Mouse (Mus musculus) liver, embryonic 11.5 days (tissue): ENCODE data around the gene Ankrd61. TPM values are rescaled to one million over a fixed set of nuclear protein-coding genes. Genes with fewer than 3 reads are reported as not detected.

Source experiments
- ATAC-seq: fragments of 200-750 bp; cut with Nextera tagmentation; replicated peaks from 2 replicates; pipeline ENCODE4 v1.8.0; 2017; ENCODE audit warnings: moderate number of reproducible peaks, mild to moderate bottlenecking, moderate TSS enrichment, moderate library complexity; ENCODE audit not compliant: low FRiP score
- DNase-seq: peaks from one replicate; pipeline ENCODE4 v3.0.0-alpha.2; 2017; ENCODE audit warnings: low spot score
- H3K27ac ChIP-seq: fragments of 300-500 bp; sonication (generic); 2 replicates; pipeline ENCODE4 v1.5.1; 2014; ENCODE audit warnings: mild to moderate bottlenecking, low read depth, low read length, control low read depth
- H3K27me3 ChIP-seq: fragments of 300-500 bp; sonication (generic); replicated peaks from 2 replicates; pipeline ENCODE4 v1.6.1; 2014; ENCODE audit warnings: low read length, mixed read lengths; ENCODE audit not compliant: control insufficient read depth, insufficient read depth
- H3K36me3 ChIP-seq: fragments of 300-500 bp; sonication (generic); 2 replicates; pipeline ENCODE4 v1.6.1; 2014; ENCODE audit warnings: mild to moderate bottlenecking, low read length, moderate library complexity, mixed read lengths; ENCODE audit not compliant: control insufficient read depth, insufficient read depth
- H3K4me1 ChIP-seq: fragments of 300-500 bp; sonication (generic); replicated peaks from 2 replicates; pipeline ENCODE4 v1.6.1; 2014; ENCODE audit warnings: low read length, mixed read lengths; ENCODE audit not compliant: control insufficient read depth, insufficient read depth
- H3K4me2 ChIP-seq: fragments of 300-500 bp; sonication (generic); 2 replicates; pipeline ENCODE4 v1.6.1; 2014; ENCODE audit warnings: mild to moderate bottlenecking, control low read depth, moderate library complexity
- H3K4me3 ChIP-seq: fragments of 300-500 bp; sonication (generic); 2 replicates; pipeline ENCODE4 v1.5.1; 2014; ENCODE audit warnings: low read depth, low read length, control low read depth
- H3K9ac ChIP-seq: fragments of 300-500 bp; sonication (generic); 2 replicates; pipeline ENCODE4 v1.6.1; 2014; ENCODE audit warnings: low read depth, low read length, control low read depth
- H3K9me3 ChIP-seq: fragments of 300-500 bp; sonication (generic); 2 replicates; pipeline ENCODE4 v1.6.1; 2016; ENCODE audit warnings: low read length, inconsistent platforms, mixed read lengths; ENCODE audit not compliant: control insufficient read depth
- WGBS: fragments of 180-500 bp; shearing (Covaris S2); extraction: QIAGEN DNeasy Blood & Tissue Kit; methylation state at CpG from one replicate; pipeline ENCODE4 v1.1.7; 2014; 5-methylcytosine and 5-hydroxymethylcytosine counted together
- polyA plus RNA-seq: library from polyadenylated mRNA; unstranded; fragments of >200 nt; fragmentation: Nextera tagmentation; extraction: Ambion mirVana; gene quantifications from 2 replicates; pipeline ENCODE4 v1.2.1, GENCODE M21; 2014

The Ankrd61 gene
- polyA plus RNA-seq: 0.19 and 0.22 TPM in 2 replicates

DNA sequence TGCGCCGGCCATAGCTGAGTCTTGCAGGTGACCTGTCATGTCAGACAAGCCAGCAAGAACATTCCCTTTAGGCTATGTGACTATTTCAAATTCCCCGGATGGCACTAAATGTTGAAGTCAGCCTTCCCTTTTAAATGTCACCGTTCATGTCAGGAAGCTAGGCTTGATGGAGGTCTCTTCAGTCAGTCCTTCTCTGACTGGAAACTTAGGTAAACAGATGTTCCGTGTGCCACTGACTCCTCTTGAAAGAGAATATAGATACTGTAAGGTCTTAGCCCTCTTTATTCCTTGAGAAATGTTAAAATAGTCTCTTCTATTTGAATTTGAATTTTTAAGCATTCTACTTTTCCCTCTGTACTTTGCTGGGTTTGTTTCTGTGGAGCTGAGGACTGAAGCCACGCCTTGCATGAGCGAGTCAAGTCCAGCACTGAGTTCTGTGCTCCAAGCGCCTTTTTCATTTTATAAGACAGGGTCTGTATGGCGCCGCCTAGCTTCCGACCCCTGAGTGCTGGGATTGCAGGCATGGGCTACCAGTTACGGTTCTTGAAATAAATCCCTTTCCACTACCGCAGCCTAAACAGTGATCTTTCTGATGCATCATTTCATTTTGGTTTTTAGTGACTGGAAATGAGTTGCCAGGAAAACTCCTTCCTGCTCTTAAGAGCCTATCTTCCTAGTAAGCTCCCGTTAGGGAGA is at the start of gene Ankrd61:
Gene Ankrd61, minus strand, starts transcription at position 51 of the 696 bp plus-strand sequence.
- Histone ChIP-seq H3K4me2 (no peak within 1 kb of the TSS), H3K36me3 (peaks cover 42% of the 10 kb centered on the region), H3K27ac (no peak within 1 kb of the TSS), H3K9ac (no peak within 1 kb of the TSS), H3K4me1 (peaks cover 4% of the 10 kb centered on the region), H3K27me3 (no peaks in the 10 kb centered on the region), H3K9me3 (no peaks in the 10 kb centered on the region), H3K4me3 (no peak within 1 kb of the TSS)
- 87% methylated on average over 14 of the region's 14 CpGs for WGBS
- ATAC-seq (no peak), DNase-seq (no peak)

- Histone ChIP-seq H3K4me2 (no peak overlapping the region), H3K9ac (no peak overlapping the region), H3K9me3 (0 out of 2 replicates have a peak, but pooled peaks cover 2% of the 10 kb centered on the region), H3K27ac (no peak overlapping the region), H3K4me1 (no peaks in the 10 kb centered on the region), H3K27me3 (no peaks in the 10 kb centered on the region), H3K4me3 (no peak overlapping the region), H3K36me3 (no peaks in the 10 kb centered on the region)
- ATAC-seq: no peak
- DNase-seq: no peak
- 85% methylated on average over 14 of the region's 14 CpGs for WGBS
Measured at GRCm38 (mm10) chr5:143943231-143944125, 46.0 kb upstream of the Ankrd61 start.

DNA sequence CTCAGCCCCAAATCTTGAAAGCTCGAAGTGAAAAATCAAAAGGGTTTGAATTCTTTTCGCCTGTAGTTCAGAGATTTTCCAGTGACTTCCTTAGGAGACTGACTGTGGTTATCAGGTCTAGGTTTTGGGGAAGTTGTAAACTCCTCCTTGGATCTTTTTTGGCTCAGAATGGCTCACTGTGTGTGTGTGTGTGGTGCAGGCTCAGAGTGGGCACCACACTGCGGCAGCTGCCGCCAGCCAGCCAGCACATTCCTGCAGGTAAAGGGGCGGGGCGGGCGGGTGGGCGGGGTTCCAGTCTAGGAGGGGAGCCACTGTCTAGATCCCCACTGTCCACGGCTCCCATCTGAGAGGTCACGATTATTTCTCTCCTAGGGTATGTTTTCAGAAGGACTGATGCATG is 44.1 kb upstream of the Ankrd61 start:
- WGBS: 22% methylated on average over 10 of the region's 10 CpGs
- ATAC-seq: no peak
- no peak overlapping the region for H3K27ac ChIP-seq
- H3K36me3 ChIP-seq: no peaks in the 10 kb centered on the region
- H3K4me3 ChIP-seq: no peak overlapping the region
- no peaks in the 10 kb centered on the region for H3K27me3 ChIP-seq
- H3K9ac ChIP-seq: no peak overlapping the region
- no peak for DNase-seq
- H3K9me3 ChIP-seq: 0 out of 2 replicates have a peak, but pooled peaks cover 2% of the 10 kb centered on the region
- no peak overlapping the region for H3K4me2 ChIP-seq
- H3K4me1 ChIP-seq: no peaks in the 10 kb centered on the region; the same call in 1 of the 2 replicates

- Histone ChIP-seq H3K9me3 (0 out of 2 replicates have a peak, but pooled peaks cover 2% of the 10 kb centered on the region), H3K9ac (no peak overlapping the region), H3K27me3 (no peaks in the 10 kb centered on the region), H3K4me2 (no peak overlapping the region), H3K27ac (no peak overlapping the region), H3K4me3 (no peak overlapping the region), H3K4me1 (no peaks in the 10 kb centered on the region; the same call in 1 of the 2 replicates), H3K36me3 (peaks cover 2% of the 10 kb centered on the region; the same call in 1 of the 2 replicates)
- 84% methylated on average over 9 of the region's 9 CpGs for WGBS
- DNase-seq (no peak), ATAC-seq (no peak)
Measured at GRCm38 (mm10) chr5:143936156-143936555, 38.7 kb upstream of the Ankrd61 start.

DNA sequence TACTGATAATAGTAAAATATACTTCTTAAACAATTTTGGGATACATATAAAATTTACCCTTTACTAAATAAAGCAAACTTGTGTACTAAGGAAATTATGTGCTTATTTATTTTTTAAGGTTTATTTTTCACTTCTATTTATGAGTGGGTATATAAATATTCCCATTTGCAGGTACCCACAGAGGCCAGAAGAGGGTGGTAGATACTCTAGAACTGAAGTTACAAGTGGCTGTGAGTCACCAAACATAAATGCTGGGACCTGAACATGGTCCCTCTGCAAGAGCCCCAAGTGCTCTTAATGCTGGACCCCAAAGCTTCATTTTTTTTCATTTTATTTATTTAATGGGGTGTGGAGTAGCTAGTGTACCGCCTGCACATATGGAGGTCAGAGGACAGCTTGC is 36.4 kb upstream of the Ankrd61 start:
- no peak overlapping the region for H3K9ac ChIP-seq
- DNase-seq: no peak
- 89% methylated on average over 1 of the region's 1 CpGs for WGBS
- no peaks in the 10 kb centered on the region; the same call in 1 of the 2 replicates for H3K4me1 ChIP-seq
- H3K27me3 ChIP-seq: no peaks in the 10 kb centered on the region
- H3K27ac ChIP-seq: no peak overlapping the region
- no peaks in the 10 kb centered on the region for H3K9me3 ChIP-seq
- peaks cover 10% of the 10 kb centered on the region; the same call in 1 of the 2 replicates for H3K36me3 ChIP-seq
- no peak overlapping the region for H3K4me2 ChIP-seq
- no peak overlapping the region for H3K4me3 ChIP-seq
- ATAC-seq: no peak

- ATAC-seq: no peak
- no peak overlapping the region for H3K27ac ChIP-seq
- WGBS: 86% methylated on average over 11 of the region's 11 CpGs
- no peak overlapping the region for H3K4me2 ChIP-seq
- H3K36me3 ChIP-seq: peaks cover 12% of the 10 kb centered on the region
- no peaks in the 10 kb centered on the region for H3K27me3 ChIP-seq
- no peak overlapping the region for H3K4me3 ChIP-seq
- no peak for DNase-seq
- no peaks in the 10 kb centered on the region for H3K9me3 ChIP-seq
- no peak overlapping the region for H3K9ac ChIP-seq
- H3K4me1 ChIP-seq: no peaks in the 10 kb centered on the region; the same call in 1 of the 2 replicates
Measured at GRCm38 (mm10) chr5:143933414-143933813, 35.9 kb upstream of the Ankrd61 start.

DNA sequence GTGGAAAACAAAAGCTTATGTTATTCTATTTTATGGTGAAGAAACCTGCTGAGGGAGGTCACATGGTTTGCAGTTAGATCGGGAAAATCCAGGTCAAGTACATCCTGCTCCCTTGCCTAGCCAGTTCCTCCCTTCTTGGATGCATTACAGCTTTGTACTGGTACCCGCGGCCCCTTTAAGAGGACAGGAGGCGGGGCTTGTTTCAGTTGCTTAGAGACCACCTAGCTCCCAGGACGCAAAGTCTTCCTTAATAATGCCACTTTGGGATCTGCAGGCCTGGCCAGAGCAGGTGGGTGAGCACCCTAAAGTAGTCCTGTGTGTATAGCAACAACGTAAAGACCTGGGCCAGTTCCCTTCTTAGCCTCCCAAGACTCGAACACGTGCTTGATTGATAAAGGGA is 35.3 kb upstream of the Ankrd61 start, which contains the start of gene Rsph10b:
Gene Rsph10b, plus strand, starts transcription at position 205 of the 400 bp plus-strand sequence.
- WGBS: 35% methylated on average over 8 of the region's 8 CpGs
- Histone ChIP-seq H3K9ac (no peak within 1 kb of the TSS), H3K4me2 (no peak within 1 kb of the TSS), H3K9me3 (no peaks in the 10 kb centered on the region), H3K27ac (no peak within 1 kb of the TSS), H3K36me3 (peaks cover 15% of the 10 kb centered on the region), H3K27me3 (no peaks in the 10 kb centered on the region), H3K4me1 (no peaks in the 10 kb centered on the region; the same call in 1 of the 2 replicates), H3K4me3 (no peak within 1 kb of the TSS)
- ATAC-seq (no peak), DNase-seq (no peak)

DNA sequence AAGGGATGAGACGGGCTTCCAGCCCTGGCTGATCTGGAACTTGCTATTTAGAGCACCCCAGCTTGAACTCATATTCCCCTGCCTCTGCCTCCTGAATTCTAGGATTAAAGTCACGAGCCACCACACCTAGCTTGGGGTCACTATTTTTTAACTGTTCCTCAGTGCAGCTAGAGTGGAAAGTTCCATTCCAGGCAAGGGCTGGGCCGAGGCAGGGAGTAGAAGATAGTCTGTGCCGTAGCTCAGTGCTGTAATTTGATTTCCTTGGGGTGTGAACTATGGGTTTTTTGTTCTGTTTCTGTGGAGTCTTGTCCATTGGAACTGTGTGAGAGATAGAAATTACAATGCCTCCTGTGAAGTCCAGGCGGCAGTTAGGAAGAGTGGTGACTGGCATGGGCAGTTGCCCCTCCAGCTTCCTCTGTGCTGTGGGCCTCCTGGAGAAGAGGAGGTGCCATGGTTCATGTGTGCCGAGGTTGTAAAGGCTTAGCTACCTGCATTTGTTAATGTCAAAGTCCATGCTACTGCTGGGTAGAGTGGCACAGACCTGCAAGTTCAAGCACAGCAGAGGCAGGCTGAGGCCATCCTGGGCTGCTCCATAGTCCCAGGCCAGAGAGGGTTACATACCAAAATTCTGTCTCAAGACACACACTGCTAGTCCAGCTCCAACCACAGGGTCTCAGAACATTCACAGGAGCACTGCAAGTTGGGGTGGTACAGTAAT is 34.5 kb upstream of the Ankrd61 start:
- H3K4me1 ChIP-seq: no peaks in the 10 kb centered on the region; the same call in 1 of the 2 replicates
- H3K27me3 ChIP-seq: no peaks in the 10 kb centered on the region
- DNase-seq (no peak), ATAC-seq (no peak)
- WGBS: 88% methylated on average over 6 of the region's 6 CpGs
- H3K4me3 ChIP-seq: no peak overlapping the region
- peaks cover 15% of the 10 kb centered on the region for H3K36me3 ChIP-seq
- H3K9me3 ChIP-seq: no peaks in the 10 kb centered on the region
- H3K27ac ChIP-seq: no peak overlapping the region
- no peak overlapping the region for H3K4me2 ChIP-seq
- no peak overlapping the region for H3K9ac ChIP-seq
